19 mouse cellular contexts compared by ENCODE assay signal in the genomic region with DNA sequence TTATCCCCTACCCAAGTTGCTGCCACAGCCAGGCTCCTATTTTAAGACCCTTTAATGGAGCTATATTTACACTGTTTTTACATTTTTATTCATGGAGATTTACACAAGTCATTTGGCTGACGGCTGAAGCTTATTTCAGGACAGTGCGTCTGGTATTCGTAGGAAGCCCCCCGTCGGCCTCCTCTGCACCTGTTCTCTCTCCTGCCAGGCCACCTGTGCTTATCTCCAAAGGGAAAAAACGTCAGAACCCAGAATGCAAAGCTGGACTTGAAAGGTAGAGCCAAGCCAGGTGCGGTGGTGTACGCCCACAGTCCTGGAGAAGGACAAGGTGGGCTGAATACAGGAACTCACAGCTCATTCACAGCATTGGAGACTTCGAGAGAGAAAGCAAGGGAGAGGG.
"Had no signal": no experiment of that assay in that cellular context is flagged by ENCODE, and none has a peak within 500 bp of the region (broad histone marks: within the 10 kb centered on the region; RNA-seq: fewer than 3 reads in every experiment).

No protein-coding gene starts in this region.

- ATAC-seq: midbrain, embryonic 16.5 days had no signal

- H3K9me3 ChIP-seq: midbrain, embryonic 10.5 days; midbrain, embryonic 12.5 days; neural tube, embryonic 13.5 days; neural tube, embryonic 15.5 days had no signal

- DNase-seq: lung, adult 18-20 months; lung, embryonic 14.5 days; lung, postnatal 10 days; lung, postnatal 4 days; midbrain, embryonic 14.5 days; retina, postnatal 1 day; right cerebral cortex, adult 18-20 months; right cerebral cortex, postnatal 4 days; spleen, adult 18-20 months; thymus, adult 18-20 months; thymus, postnatal 14 days; thymus, postnatal 36 days had no signal

- H3K9ac ChIP-seq: liver, embryonic 14.5 days; lung, embryonic 14.5 days; midbrain, embryonic 12.5 days; neural tube, embryonic 13.5 days; neural tube, embryonic 15.5 days had no signal

- H3K36me3 ChIP-seq: midbrain, embryonic 10.5 days; midbrain, embryonic 12.5 days; neural tube, embryonic 13.5 days; neural tube, embryonic 15.5 days had no signal

- H3K4me1 ChIP-seq: midbrain, embryonic 10.5 days; midbrain, embryonic 12.5 days; neural tube, embryonic 13.5 days; neural tube, embryonic 15.5 days had no signal

- H3K27me3 ChIP-seq: neural tube, embryonic 13.5 days; neural tube, embryonic 15.5 days had no signal

- H3K4me3 ChIP-seq: midbrain, embryonic 10.5 days; midbrain, embryonic 12.5 days; myocyte; neural tube, embryonic 13.5 days; neural tube, embryonic 15.5 days had no signal

- H3K4me2 ChIP-seq: lung, embryonic 14.5 days; midbrain, embryonic 12.5 days; neural tube, embryonic 13.5 days; neural tube, embryonic 15.5 days had no signal

- H3K27ac ChIP-seq: liver, embryonic 14.5 days; midbrain, embryonic 10.5 days; midbrain, embryonic 12.5 days; neural tube, embryonic 13.5 days; neural tube, embryonic 15.5 days had no signal
